Mouse (Mus musculus): ENCODE data around the gene Camk1d. TPM values are rescaled to one million over a fixed set of nuclear protein-coding genes. Genes with fewer than 3 reads are reported as not detected.

Camk1d gene
- polyA plus RNA-seq, 1 experiment from 2014 or later, result 6.5 TPM

- 61% methylated on average over 12 of the region's 12 CpGs for WGBS
- ATAC-seq (replicated peaks), result peak; percentile 83
- Histone ChIP-seq H3K4me2 (replicated peaks) (no peak overlapping the region; the same call in 1 of the 2 replicates), H3K27me3 (no peaks in the 10 kb centered on the region), H3K27ac (replicated peaks) (peak overlapping the region; percentile 65), H3K9ac (replicated peaks) (no peak overlapping the region), H3K9me3 (no peaks in the 10 kb centered on the region), H3K4me3 (no peak overlapping the region), H3K36me3 (no peaks in the 10 kb centered on the region), H3K4me1 (peaks cover 18% of the 10 kb centered on the region)
These were observed 38.7 kb downstream of the Camk1d start for GRCm38 (mm10) chr2:5675431-5676142.

- Histone ChIP-seq H3K4me3 (no peak overlapping the region), H3K9me3 (no peaks in the 10 kb centered on the region), H3K9ac (replicated peaks) (no peak overlapping the region), H3K4me2 (replicated peaks) (no peak overlapping the region), H3K36me3 (no peaks in the 10 kb centered on the region), H3K4me1 (peaks cover 18% of the 10 kb centered on the region), H3K27me3 (no peaks in the 10 kb centered on the region), H3K27ac (replicated peaks) (no peak overlapping the region)
- 90% methylated on average over 9 of the region's 9 CpGs for WGBS
- no peak for ATAC-seq (replicated peaks)
These were observed 39.8 kb downstream of the Camk1d start for GRCm38 (mm10) chr2:5674512-5674911.

- ATAC-seq (replicated peaks), result no peak
- H3K9me3 ChIP-seq, result no peaks in the 10 kb centered on the region
- no peak overlapping the region for H3K9ac ChIP-seq (replicated peaks)
- H3K4me3 ChIP-seq, result no peak overlapping the region
- peaks cover 18% of the 10 kb centered on the region for H3K4me1 ChIP-seq
- 85% methylated on average over 6 of the region's 6 CpGs for WGBS
- H3K27ac ChIP-seq (replicated peaks), result no peak overlapping the region
- H3K4me2 ChIP-seq (replicated peaks), result no peak overlapping the region
- no peaks in the 10 kb centered on the region for H3K27me3 ChIP-seq
- no peaks in the 10 kb centered on the region for H3K36me3 ChIP-seq
These were observed 40.5 kb downstream of the Camk1d start for GRCm38 (mm10) chr2:5673816-5674215.

- no peaks in the 10 kb centered on the region for H3K9me3 ChIP-seq
- H3K27ac ChIP-seq (replicated peaks), result no peak overlapping the region
- 69% methylated on average over 7 of the region's 7 CpGs for WGBS
- no peak overlapping the region for H3K4me3 ChIP-seq
- no peaks in the 10 kb centered on the region for H3K36me3 ChIP-seq
- H3K27me3 ChIP-seq, result no peaks in the 10 kb centered on the region
- no peak overlapping the region for H3K9ac ChIP-seq (replicated peaks)
- ATAC-seq (replicated peaks), result no peak
- H3K4me2 ChIP-seq (replicated peaks), result no peak overlapping the region
- peaks cover 18% of the 10 kb centered on the region for H3K4me1 ChIP-seq
These were observed 41.3 kb downstream of the Camk1d start for GRCm38 (mm10) chr2:5672906-5673589.

GRCm38 (mm10) chr2:5670146-5670545 lies 44.2 kb downstream of the Camk1d start:
- H3K9me3 ChIP-seq, result no peaks in the 10 kb centered on the region
- peaks cover 1% of the 10 kb centered on the region; the same call in 1 of the 2 replicates for H3K4me1 ChIP-seq
- H3K9ac ChIP-seq (replicated peaks), result no peak overlapping the region
- no peak overlapping the region for H3K4me2 ChIP-seq (replicated peaks)
- no peaks in the 10 kb centered on the region for H3K27me3 ChIP-seq
- H3K4me3 ChIP-seq, result no peak overlapping the region
- ATAC-seq (replicated peaks), result no peak
- H3K27ac ChIP-seq (replicated peaks), result no peak overlapping the region
- 87% methylated on average over 10 of the region's 10 CpGs for WGBS
- H3K36me3 ChIP-seq, result no peaks in the 10 kb centered on the region

- ATAC-seq (replicated peaks), result no peak
- Histone ChIP-seq H3K36me3 (no peaks in the 10 kb centered on the region), H3K4me2 (replicated peaks) (no peak overlapping the region), H3K9me3 (no peaks in the 10 kb centered on the region), H3K4me3 (no peak overlapping the region), H3K9ac (replicated peaks) (no peak overlapping the region), H3K4me1 (no peaks in the 10 kb centered on the region), H3K27ac (replicated peaks) (no peak overlapping the region), H3K27me3 (no peaks in the 10 kb centered on the region)
- 90% methylated on average over 15 of the region's 15 CpGs for WGBS
These were observed 44.7 kb downstream of the Camk1d start for GRCm38 (mm10) chr2:5669498-5670040.

- Histone ChIP-seq H3K4me1 (no peaks in the 10 kb centered on the region), H3K4me2 (replicated peaks) (no peak overlapping the region), H3K9me3 (no peaks in the 10 kb centered on the region), H3K4me3 (no peak overlapping the region), H3K27ac (replicated peaks) (no peak overlapping the region), H3K27me3 (no peaks in the 10 kb centered on the region), H3K36me3 (no peaks in the 10 kb centered on the region), H3K9ac (replicated peaks) (no peak overlapping the region)
- 83% methylated on average over 4 of the region's 4 CpGs for WGBS
- no peak for ATAC-seq (replicated peaks)
These were observed 45.4 kb downstream of the Camk1d start for GRCm38 (mm10) chr2:5668940-5669339.

- Histone ChIP-seq H3K4me1 (no peaks in the 10 kb centered on the region), H3K4me3 (no peak overlapping the region), H3K27me3 (no peaks in the 10 kb centered on the region), H3K9ac (replicated peaks) (no peak overlapping the region), H3K27ac (replicated peaks) (no peak overlapping the region), H3K4me2 (replicated peaks) (no peak overlapping the region), H3K36me3 (no peaks in the 10 kb centered on the region), H3K9me3 (no peaks in the 10 kb centered on the region)
- 84% methylated on average over 9 of the region's 9 CpGs for WGBS
- no peak for ATAC-seq (replicated peaks)
These were observed 50.8 kb downstream of the Camk1d start for GRCm38 (mm10) chr2:5663499-5663898.

- ATAC-seq (replicated peaks), result no peak
- H3K4me3 ChIP-seq, result no peak overlapping the region
- H3K4me1 ChIP-seq, result no peaks in the 10 kb centered on the region
- WGBS, result 83% methylated on average over 5 of the region's 5 CpGs
- no peaks in the 10 kb centered on the region for H3K36me3 ChIP-seq
- no peaks in the 10 kb centered on the region for H3K27me3 ChIP-seq
- H3K9ac ChIP-seq (replicated peaks), result no peak overlapping the region
- H3K4me2 ChIP-seq (replicated peaks), result no peak overlapping the region
- no peak overlapping the region for H3K27ac ChIP-seq (replicated peaks)
- H3K9me3 ChIP-seq, result no peaks in the 10 kb centered on the region
These were observed 52.4 kb downstream of the Camk1d start for GRCm38 (mm10) chr2:5661946-5662345.

GRCm38 (mm10) chr2:5658000-5658399 lies 56.3 kb downstream of the Camk1d start:
- Histone ChIP-seq H3K4me3 (no peak overlapping the region), H3K36me3 (no peaks in the 10 kb centered on the region), H3K27ac (replicated peaks) (no peak overlapping the region), H3K4me2 (replicated peaks) (no peak overlapping the region), H3K9me3 (no peaks in the 10 kb centered on the region), H3K27me3 (no peaks in the 10 kb centered on the region), H3K4me1 (no peaks in the 10 kb centered on the region), H3K9ac (replicated peaks) (no peak overlapping the region)
- WGBS, result 80% methylated on average over 3 of the region's 3 CpGs
- no peak for ATAC-seq (replicated peaks)

GRCm38 (mm10) chr2:5656326-5656725 lies 58.0 kb downstream of the Camk1d start:
- H3K27me3 ChIP-seq, result no peaks in the 10 kb centered on the region
- 69% methylated on average over 3 of the region's 3 CpGs for WGBS
- no peak overlapping the region for H3K9ac ChIP-seq (replicated peaks)
- H3K9me3 ChIP-seq, result no peaks in the 10 kb centered on the region
- H3K4me1 ChIP-seq, result no peaks in the 10 kb centered on the region
- no peak overlapping the region for H3K27ac ChIP-seq (replicated peaks)
- ATAC-seq (replicated peaks), result no peak
- H3K4me2 ChIP-seq (replicated peaks), result no peak overlapping the region
- H3K36me3 ChIP-seq, result no peaks in the 10 kb centered on the region
- no peak overlapping the region for H3K4me3 ChIP-seq

GRCm38 (mm10) chr2:5652071-5652470 lies 62.2 kb downstream of the Camk1d start:
- Histone ChIP-seq H3K9ac (replicated peaks) (no peak overlapping the region), H3K4me1 (peaks cover 3% of the 10 kb centered on the region; the same call in 1 of the 2 replicates), H3K4me2 (replicated peaks) (no peak overlapping the region), H3K27me3 (no peaks in the 10 kb centered on the region), H3K4me3 (no peak overlapping the region), H3K9me3 (no peaks in the 10 kb centered on the region), H3K27ac (replicated peaks) (no peak overlapping the region), H3K36me3 (no peaks in the 10 kb centered on the region)
- no peak for ATAC-seq (replicated peaks)
- 81% methylated on average over 6 of the region's 6 CpGs for WGBS

Data from forebrain, embryonic 15.5 days (tissue).